Mouse (Mus musculus): ENCODE data around the gene Dnah7b. TPM values are rescaled to one million over a fixed set of nuclear protein-coding genes. Genes with fewer than 3 reads are reported as not detected.
"Not testable (repeated sequence)": the region's sequence is repeated elsewhere in the genome, so short reads cannot be mapped to it uniquely, and the experiment has no call there.

Dnah7b gene
- polyA plus RNA-seq, 1 experiment from 2014 or later: 1.4 TPM

DNA sequence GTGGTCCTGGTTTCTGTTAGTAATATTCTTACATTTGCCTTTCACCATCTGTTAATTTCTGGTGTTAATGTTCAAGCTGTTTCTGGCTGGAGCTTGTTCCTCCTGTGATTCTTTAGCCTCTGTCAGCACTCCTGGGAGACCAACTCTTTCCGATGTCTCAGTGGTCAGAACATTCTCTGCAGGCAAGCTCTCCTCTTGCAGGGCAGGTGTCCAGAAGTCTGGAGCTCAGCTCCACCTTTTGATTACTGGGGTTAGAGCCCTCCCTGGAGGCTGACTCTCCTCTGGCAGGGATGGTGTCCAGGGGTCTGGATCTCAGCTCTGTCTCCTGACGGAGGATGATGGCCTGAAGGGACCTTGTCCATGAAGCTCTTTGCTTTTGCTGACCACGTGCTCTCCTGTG, 314.5 kb downstream of the Dnah7b start:
- H3K4me3 ChIP-seq: not testable (repeated sequence)
- 95% methylated on average over 3 of the region's 3 CpGs for WGBS

DNA sequence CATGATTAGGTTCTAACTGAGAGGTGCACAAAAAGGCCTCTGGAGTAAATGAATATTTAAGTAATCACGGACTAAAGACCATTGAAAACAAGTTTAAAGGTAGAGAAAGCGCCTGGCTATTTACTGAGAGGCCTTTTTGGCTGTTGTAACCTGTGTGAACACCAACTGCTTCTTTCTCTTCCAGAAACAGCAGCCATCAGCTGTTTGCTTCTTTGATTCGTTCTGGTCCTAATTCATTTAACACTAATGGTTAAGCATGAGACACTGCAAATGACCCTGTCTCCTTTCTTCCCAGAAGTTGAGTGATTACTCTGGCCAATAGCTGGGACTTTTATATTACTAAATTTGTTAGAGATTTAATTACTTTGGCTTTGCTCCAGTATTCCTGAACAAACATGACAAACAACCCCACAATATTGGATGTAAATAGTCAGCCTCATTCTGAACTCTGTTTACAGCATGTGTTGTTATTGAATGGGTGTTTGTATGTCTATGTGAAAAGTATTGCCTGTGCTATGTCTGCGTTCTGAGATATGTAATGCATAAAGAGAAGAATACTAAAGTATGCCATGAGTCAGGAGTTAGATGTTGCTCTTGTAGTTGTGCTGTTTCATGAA, 328.7 kb downstream of the Dnah7b start:
- H3K27ac ChIP-seq; H3K9me3 ChIP-seq (replicated peaks); H3K4me1 ChIP-seq; H3K36me3 ChIP-seq (ENCODE audit: poor library complexity, severe bottlenecking); H3K4me3 ChIP-seq; H3K4me2 ChIP-seq; H3K27me3 ChIP-seq; H3K9ac ChIP-seq: not testable (repeated sequence)
- peak; percentile 86 for ATAC-seq
- 41% methylated on average over 3 of the region's 4 CpGs for WGBS

More for the DNA sequence above, 314.5 kb downstream of the Dnah7b start:
- H3K9ac ChIP-seq; H3K27ac ChIP-seq; ATAC-seq; H3K4me2 ChIP-seq; H3K4me1 ChIP-seq; H3K9me3 ChIP-seq (replicated peaks); H3K27me3 ChIP-seq; H3K36me3 ChIP-seq (ENCODE audit: poor library complexity, severe bottlenecking): not testable (repeated sequence)

DNA sequence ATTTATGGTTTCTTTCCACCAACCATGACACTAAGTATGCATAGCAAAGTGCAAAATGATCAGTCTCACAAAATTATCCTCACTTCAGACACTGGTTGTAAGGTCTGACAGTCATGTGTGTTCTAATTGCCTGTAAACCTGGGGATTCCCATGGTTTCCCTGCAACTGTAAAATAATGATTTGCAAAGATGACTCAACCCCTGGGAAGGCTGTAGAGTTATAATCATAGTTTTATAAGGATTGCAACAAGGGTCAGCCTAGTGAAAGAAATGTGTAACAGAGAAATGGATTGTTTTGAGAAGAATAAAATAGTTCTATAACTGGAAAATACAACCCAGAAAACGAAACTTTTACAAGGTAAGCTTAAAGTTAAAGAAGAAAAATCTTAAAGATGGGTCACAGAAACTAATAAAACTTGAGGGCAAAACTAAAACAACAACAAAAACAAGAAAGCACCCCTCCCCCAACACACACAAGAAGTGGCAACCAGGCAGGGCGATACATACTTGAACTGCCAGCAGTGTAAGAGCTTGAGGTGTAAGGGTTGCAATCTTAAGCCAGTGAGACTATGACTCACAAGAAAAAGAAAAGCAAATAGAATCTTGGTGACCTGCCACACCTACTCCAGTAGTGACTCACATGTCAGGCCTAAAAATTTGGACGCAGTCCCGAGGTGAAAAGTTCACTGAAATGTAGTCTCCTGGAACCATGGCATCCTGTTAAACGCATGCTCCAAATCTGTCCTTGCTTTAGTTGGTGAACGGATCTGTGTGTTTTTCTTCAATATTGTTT, 342.4 kb downstream of the Dnah7b start:
- H3K4me2 ChIP-seq: no peak overlapping the region
- no peaks in the 10 kb centered on the region for H3K9me3 ChIP-seq (replicated peaks)
- no peaks in the 10 kb centered on the region for H3K27me3 ChIP-seq
- ATAC-seq: no peak
- 87% methylated on average over 6 of the region's 6 CpGs for WGBS
- no peaks in the 10 kb centered on the region for H3K4me1 ChIP-seq
- no peaks in the 10 kb centered on the region for H3K36me3 ChIP-seq (ENCODE audit: poor library complexity, severe bottlenecking)
- no peak overlapping the region for H3K4me3 ChIP-seq
- no peak overlapping the region for H3K9ac ChIP-seq
- no peak overlapping the region for H3K27ac ChIP-seq

GRCm38 (mm10) chr1:46414798-46415197, 348.7 kb downstream of the Dnah7b start:
- H3K4me1 ChIP-seq; H3K27me3 ChIP-seq; H3K9ac ChIP-seq; H3K4me2 ChIP-seq; H3K27ac ChIP-seq; H3K9me3 ChIP-seq (replicated peaks); H3K36me3 ChIP-seq (ENCODE audit: poor library complexity, severe bottlenecking); ATAC-seq; H3K4me3 ChIP-seq: not testable (repeated sequence)
- WGBS: 96% methylated on average over 7 of the region's 7 CpGs

- whole genome bisulfite sequencing: 19% methylated on average over 3 of the region's 3 CpGs
- not testable (repeated sequence) for ATAC-seq; H3K36me3 ChIP-seq (ENCODE audit: poor library complexity, severe bottlenecking); H3K9me3 ChIP-seq (replicated peaks); H3K4me2 ChIP-seq; H3K9ac ChIP-seq; H3K27me3 ChIP-seq; H3K27ac ChIP-seq; H3K4me3 ChIP-seq; H3K4me1 ChIP-seq
Observed at GRCm38 (mm10) chr1:46416946-46417345, 350.8 kb downstream of the Dnah7b start.

GRCm38 (mm10) chr1:46418966-46419365, 352.9 kb downstream of the Dnah7b start:
- not testable (repeated sequence) for H3K4me1 ChIP-seq; H3K4me3 ChIP-seq; H3K9ac ChIP-seq; H3K9me3 ChIP-seq (replicated peaks); H3K36me3 ChIP-seq (ENCODE audit: poor library complexity, severe bottlenecking); H3K4me2 ChIP-seq; H3K27ac ChIP-seq; H3K27me3 ChIP-seq
- ATAC-seq: peak; percentile 72
- WGBS: 34% methylated on average over 4 of the region's 4 CpGs

Other genes starting within 250 kb of the Dnah7b start
- not detected in 2 replicates for gene Gm5269, start 176.0 kb upstream of the Dnah7b start, polyA plus RNA-seq (2015; fragmentation: Nextera tagmentation; extraction: Ambion mirVana)
- gene Slc40a1, start 139.8 kb upstream of the Dnah7b start, polyA plus RNA-seq (2015; fragmentation: Nextera tagmentation; extraction: Ambion mirVana): 17.8 and 22.1 TPM in 2 replicates